Mouse (Mus musculus) urinary bladder, postnatal 4 days (tissue): ENCODE measurements around the gene Serpinb8.

Experiments used
- DNase-seq, 2 experiments: peaks; one replicate each; pipeline ENCODE4 v3.0.0; 2021 to 2022; ENCODE audit warnings: low spot score in 2 of 2

Gene Serpinb8

DNA sequence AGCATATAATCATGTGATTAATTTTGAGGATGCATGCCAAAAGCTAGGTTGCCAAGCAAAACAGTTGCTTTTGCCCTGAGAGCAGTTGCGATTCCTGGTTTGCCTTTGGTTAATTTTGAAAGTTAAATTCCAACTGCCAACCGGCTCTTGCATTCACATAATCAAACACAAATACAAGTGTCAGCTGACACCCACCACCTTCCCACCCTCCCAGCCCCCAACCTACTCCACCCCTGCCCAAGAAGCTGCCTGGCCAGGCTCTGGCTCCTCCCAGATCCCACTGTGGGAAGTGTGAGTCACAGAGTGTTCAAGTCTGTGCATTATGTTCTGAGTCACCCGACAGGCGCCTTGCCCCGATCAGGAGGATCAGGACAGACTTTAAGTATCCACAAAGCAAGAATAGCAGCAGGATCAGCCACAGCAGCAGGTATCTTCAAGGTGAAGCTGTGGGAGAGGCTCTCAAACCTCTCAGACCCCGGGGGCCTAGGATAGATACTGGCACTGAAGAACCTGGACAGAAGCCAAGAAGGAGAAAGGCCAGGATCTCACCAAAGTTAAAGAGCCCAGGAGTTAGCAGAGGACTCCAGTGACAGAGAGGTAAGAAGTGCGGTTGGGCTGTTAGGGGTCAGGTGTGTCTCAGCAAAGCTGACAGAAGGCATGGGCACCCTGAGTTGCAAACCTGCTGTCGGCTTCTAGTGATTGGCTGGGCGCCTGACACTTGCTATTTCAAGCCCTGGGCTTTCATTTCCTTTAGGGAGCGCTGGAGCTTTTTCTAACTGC is at the start of gene Serpinb8:
TSS of gene Serpinb8 (plus strand) at position 316 of the 780 bp plus-strand sequence.
- peak in 1 of 2 experiments; percentile 53 for DNase-seq

GRCm38 (mm10) chr1:107559494-107559893 is 30.3 kb upstream of the Serpinb8 start:
- DNase-seq = no peak

DNA sequence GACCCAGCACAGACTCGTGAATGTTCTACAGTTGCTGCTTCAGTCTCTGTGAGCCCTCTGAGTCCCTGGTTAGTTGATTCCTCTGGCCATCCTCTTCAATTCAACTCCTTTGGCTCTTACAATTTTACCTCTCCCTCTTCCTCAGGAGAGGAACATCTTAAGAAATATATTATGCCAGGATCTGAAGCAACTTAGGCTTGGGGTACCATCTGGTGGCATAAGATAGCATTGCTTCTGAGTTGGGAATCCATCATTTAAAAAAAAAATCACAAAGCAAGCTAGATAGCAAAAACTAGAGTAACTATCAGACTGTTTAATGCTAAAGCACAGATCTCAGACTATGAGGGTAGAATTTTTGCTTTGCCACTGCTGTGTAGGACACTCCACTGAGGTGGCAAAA is 27.7 kb upstream of the Serpinb8 start:
- no peak for DNase-seq

- DNase-seq = no peak
These were observed 24.2 kb upstream of the Serpinb8 start for GRCm38 (mm10) chr1:107565644-107566043.

- no peak for DNase-seq
These were observed 13.7 kb upstream of the Serpinb8 start for GRCm38 (mm10) chr1:107576094-107576493.

DNA sequence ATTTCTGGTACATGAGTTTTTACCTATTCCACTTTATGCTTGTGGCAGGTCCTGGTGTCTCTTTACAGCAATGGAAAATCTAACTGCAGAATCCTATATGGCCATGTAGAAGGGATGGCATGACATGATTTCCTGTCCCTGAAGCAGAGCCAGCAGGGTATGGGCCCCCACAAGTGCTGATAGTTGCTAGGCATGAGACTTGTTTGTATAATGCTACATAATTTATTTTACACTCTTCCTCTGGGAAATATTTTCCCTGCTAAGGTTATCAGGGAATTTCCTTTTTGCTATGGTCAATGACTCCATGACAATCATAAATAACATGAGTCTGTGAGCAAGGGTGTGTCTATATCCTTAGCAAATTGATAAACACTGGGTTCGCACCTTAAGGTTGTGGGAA is 12.3 kb upstream of the Serpinb8 start:
- no peak for DNase-seq

GRCm38 (mm10) chr1:107581220-107581619 is 8.6 kb upstream of the Serpinb8 start:
- no peak for DNase-seq

GRCm38 (mm10) chr1:107582900-107583299 is 6.9 kb upstream of the Serpinb8 start:
- no peak for DNase-seq

GRCm38 (mm10) chr1:107583958-107584376 is 5.8 kb upstream of the Serpinb8 start:
- no peak for DNase-seq

- no peak for DNase-seq
These were observed 4.9 kb upstream of the Serpinb8 start for GRCm38 (mm10) chr1:107584932-107585331.

DNA sequence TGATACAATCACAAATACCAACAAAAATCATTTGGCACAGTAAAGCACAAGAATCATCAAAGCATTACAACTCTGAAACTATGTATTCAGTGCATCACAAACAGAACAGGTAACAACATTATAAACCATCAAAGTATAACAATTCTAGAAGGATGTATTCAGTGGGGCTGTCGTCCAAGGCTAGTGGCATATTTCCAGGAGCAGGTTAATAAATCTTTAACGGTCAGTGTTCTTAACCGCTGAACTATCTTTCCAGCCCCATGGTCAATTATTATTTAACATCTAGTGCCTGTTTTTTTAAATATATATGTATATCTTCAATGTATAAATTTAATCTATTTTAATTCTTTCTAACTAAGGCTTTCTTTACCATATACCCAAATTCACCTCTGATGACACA is 3.6 kb upstream of the Serpinb8 start:
- DNase-seq = no peak

GRCm38 (mm10) chr1:107588206-107588605 is 1.6 kb upstream of the Serpinb8 start:
- DNase-seq = no peak

DNA sequence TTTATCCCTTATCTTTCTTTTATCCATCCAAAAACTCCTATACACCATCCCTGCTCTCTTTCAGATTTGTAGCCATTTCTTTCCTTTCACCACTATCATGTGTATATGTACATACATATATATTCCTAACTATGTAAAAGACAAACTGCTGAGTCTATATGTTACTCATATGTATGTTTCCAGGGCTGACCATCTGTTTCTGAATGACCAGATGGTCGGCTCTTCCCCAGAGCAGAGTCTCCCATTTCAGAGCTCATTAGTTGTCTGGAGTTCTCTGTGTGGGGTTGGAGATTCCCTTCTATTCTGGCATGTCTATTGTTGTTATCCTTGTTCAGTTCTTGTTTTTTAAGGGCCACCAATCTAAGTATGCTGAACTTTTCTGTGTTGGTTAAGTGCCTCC is 1.2 kb upstream of the Serpinb8 start:
- no peak for DNase-seq

DNA sequence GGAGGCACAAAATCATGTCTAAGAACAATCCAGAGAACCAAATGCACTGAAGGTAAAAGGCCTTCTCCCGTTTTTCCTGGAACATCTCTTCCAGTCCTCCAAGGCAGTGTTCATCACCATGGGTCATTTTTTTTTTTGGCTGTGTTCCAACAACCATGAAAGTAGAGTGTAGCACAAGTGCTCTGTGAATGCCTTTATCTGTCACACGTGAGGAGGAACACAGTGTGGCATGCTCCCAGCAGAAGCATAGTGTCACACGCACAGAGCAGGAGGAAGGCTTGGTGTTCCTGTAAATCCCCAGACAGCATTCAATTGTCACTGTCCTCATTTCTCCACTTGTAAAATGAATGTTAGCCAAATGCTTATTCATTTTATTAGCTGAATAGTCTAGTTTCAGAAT is 2.8 kb downstream of the Serpinb8 start:
- no peak for DNase-seq

- no peak for DNase-seq
These were observed 3.7 kb downstream of the Serpinb8 start for GRCm38 (mm10) chr1:107593469-107593868.

DNA sequence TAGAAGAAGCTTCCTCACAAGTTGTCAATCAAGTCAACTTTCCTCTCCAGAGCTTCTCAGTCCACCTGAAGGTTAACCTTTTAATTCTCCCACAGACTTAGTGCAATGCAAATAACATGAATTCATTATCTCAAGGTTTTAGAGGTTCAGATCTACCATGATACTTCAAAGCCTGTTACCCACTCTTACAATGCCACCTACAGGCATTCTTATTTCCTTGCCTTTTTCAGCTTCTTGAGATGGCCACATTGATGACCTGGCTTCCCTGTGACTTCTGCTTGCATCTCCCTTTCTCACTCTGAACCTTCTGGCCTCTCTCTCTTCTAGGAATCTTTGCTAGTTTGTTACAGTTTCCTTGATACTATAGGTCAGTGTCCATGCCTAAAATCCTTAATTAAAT is 7.1 kb downstream of the Serpinb8 start:
- DNase-seq = no peak

DNA sequence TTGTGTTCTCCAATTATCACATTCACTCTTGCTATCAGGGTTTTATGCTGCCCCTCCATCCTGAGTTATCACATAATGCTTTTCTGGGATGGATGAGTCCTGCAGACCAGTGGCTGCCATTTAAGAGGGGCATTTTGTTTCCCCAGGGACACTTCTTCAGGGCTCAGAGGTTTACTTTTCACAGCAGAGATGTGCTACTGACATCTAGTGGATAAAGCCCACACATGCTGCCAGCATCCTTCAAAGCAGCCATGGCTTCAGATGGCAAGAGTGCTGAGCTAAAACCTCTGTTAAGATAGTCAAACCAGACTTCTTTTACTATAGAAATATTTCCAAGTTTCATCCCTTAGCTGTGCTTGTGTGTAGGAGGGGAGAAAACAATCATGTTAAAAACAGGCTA is 8.7 kb downstream of the Serpinb8 start:
- no peak for DNase-seq

- DNase-seq = no peak
These were observed 19.1 kb downstream of the Serpinb8 start for GRCm38 (mm10) chr1:107608942-107609341.

- DNase-seq = no peak
These were observed 24.3 kb downstream of the Serpinb8 start for GRCm38 (mm10) chr1:107614087-107614486.

DNA sequence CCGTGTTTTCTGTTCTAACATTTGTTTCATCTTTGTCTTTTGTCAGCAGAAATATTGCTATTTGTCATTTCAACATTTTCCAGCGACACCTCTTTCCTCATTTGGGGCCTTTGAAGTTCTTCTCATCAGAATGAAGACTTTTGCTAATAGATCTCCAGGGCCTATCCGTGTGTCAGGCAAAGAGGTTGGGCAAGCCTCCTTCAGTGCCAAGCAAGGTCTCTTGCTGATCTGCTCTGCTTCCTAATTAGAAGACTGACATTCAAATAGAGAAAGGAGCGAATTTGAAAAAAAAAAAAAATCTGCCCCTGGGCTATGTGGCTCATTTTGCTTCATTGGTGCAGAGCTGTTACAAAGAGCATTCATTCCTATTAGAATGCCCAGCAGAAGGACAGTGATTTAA is 32.2 kb downstream of the Serpinb8 start:
- DNase-seq = no peak

DNA sequence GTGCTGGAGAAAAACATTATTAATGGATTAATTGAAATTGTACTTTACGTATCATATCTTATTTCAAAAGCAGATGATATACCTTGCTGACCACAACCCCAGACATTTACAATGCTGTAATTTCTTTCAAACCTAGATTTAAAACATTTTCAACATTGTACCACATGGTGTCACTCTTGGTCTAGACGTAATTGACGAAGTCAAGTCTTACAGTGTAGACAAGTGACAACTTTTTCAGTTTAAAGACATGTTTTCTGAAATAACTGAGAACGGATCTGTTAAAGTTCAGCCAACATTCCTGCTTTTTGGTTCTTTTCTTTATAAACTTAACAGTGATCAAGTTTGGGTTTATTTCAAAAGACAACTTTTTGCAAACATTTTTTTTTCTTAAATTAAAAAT is 46.1 kb downstream of the Serpinb8 start:
- DNase-seq = no peak

GRCm38 (mm10) chr1:107638056-107638455 is 48.2 kb downstream of the Serpinb8 start:
- DNase-seq = no peak

DNA sequence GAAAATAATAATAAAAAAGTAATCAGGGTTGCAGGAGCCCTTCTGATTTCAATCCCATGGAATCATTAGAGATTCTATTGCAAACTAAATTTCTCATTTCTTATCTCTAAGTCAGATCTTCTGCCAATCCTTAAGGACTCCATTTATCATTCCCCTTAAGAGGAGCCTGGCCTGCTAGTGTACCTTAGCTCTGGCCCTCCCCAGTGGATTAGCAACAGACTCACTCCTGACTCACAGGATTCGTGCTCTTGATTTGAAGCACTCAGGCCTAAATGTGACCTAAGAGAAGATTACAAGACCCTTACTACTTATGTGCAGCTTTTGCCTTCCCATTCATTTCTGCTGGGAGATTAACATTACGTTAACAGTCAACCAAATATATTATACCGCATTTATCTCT is 48.7 kb downstream of the Serpinb8 start:
- DNase-seq = no peak
